Mouse (Mus musculus): ENCODE measurements around the gene Fuca2. TPM values are rescaled to one million over a fixed set of nuclear protein-coding genes. Genes with fewer than 3 reads are reported as not detected.

Gene Fuca2
- total and polyA plus RNA-seq, 2 experiments from 2014 or later = 78.7 to 361 TPM

DNA sequence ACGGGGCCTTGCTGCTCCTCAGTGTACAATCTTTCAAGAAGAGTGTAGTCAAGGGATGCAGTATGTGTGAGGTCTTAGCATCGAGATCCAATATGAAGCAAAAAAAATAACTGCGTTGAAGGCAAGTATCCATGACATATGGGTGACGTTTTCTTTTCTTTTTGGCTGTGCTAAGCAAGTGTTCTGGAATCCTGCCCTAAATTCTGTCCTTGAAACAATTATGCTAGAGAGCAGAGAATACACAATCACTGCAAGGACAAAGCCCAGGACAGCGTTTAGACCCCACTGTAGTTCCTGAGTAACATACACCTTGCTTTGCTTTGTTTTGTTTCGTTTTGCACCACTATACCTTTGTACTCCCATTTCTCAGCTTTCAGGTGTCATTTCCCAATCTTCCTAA, 20.0 kb upstream of the Fuca2 start:
- no peaks in the 10 kb centered on the region for H3K27me3 ChIP-seq (ENCODE audit: control insufficient read depth, insufficient read depth, low read length)
- no peaks in the 10 kb centered on the region for H3K4me1 ChIP-seq (ENCODE audit: control insufficient read depth, insufficient read depth)
- no peaks in the 10 kb centered on the region for H3K36me3 ChIP-seq (replicated peaks; ENCODE audit: control insufficient read depth, insufficient read depth, low read length)
- peaks cover 4% of the 10 kb centered on the region; the same call in 1 of the 2 replicates for H3K9me3 ChIP-seq (replicated peaks; ENCODE audit: control insufficient read depth, low read length)
- H3K9ac ChIP-seq (replicated peaks; ENCODE audit: low read depth, low read length) = no peak overlapping the region
- 70% methylated on average over 6 of the region's 6 CpGs for WGBS
- TF ChIP-seq EP300 (IDR thresholded peaks at IDR 0.05; ENCODE audit: low read depth) (no peak), CTCF (IDR thresholded peaks at IDR 0.05; ENCODE audit: low read depth) (no peak)
- ATAC-seq (ENCODE audit: insufficient read depth, low read depth) (no peak), DNase-seq (ENCODE audit: low spot score) (no peak)
- no peak overlapping the region for H3K4me2 ChIP-seq (ENCODE audit: low read depth, low read length)
- H3K4me3 ChIP-seq (ENCODE audit: low read depth, low read length) = no peak overlapping the region
- no peak overlapping the region for H3K27ac ChIP-seq (ENCODE audit: low read depth)

DNA sequence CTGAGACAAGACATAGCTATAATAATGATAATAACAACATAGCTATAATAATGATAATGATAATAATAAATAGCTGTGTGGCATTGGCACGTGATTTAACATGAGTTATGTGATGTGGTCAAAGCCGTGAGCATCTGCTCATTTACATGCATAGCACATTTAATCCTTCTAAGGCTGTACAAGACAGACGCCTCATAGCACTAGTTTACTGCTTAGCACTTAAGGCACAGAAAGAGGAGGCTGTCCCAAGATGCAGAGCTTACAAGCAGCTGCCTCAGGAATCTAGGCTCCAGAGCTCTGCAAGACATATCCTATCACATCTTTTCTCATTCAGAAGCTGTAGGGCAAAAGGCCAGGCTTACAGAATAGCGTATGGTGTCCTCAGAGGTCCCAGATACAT, 13.4 kb upstream of the Fuca2 start:
- no peak for ATAC-seq (ENCODE audit: insufficient read depth, low read depth)

DNA sequence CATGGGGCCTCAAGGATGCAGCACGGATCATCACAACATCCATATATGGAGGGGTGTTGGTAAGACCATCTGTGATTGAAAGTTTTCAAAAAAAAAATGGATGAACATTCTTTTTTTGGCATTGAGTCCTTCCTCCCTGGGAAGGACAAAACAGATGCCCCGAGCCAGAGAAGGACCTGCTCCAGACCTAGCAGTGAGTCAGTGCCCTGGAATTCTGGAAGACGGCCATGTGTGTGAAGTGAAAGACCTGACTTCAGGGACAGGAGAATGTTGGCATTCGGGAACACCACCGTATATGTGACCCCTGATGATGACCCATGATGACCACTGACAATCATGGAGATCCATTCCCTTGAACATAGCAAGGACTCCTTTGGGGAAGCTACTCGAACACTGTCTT, 9.7 kb upstream of the Fuca2 start:
- peak; percentile 91 for ATAC-seq (ENCODE audit: insufficient read depth, low read depth)
- Histone ChIP-seq H3K4me1 (ENCODE audit: control insufficient read depth, insufficient read depth) (peaks cover 9% of the 10 kb centered on the region), H3K27ac (ENCODE audit: low read depth) (peak overlapping the region; percentile 72), H3K4me3 (ENCODE audit: low read depth, low read length) (no peak overlapping the region), H3K27me3 (ENCODE audit: control insufficient read depth, insufficient read depth, low read length) (no peaks in the 10 kb centered on the region), H3K36me3 (replicated peaks; ENCODE audit: control insufficient read depth, insufficient read depth, low read length) (no peaks in the 10 kb centered on the region), H3K9ac (replicated peaks; ENCODE audit: low read depth, low read length) (no peak overlapping the region), H3K9me3 (replicated peaks; ENCODE audit: control insufficient read depth, low read length) (no peaks in the 10 kb centered on the region), H3K4me2 (ENCODE audit: low read depth, low read length) (no peak overlapping the region)
- TF ChIP-seq CTCF (IDR thresholded peaks at IDR 0.05; ENCODE audit: low read depth) = no peak
- no peak for TF ChIP-seq EP300 (IDR thresholded peaks at IDR 0.05; ENCODE audit: low read depth)
- 32% methylated on average over 6 of the region's 6 CpGs for WGBS
- DNase-seq (ENCODE audit: low spot score) = peak; percentile 60

More for the DNA sequence above, 13.4 kb upstream of the Fuca2 start:
- Histone ChIP-seq H3K4me2 (ENCODE audit: low read depth, low read length) (no peak overlapping the region), H3K9ac (replicated peaks; ENCODE audit: low read depth, low read length) (no peak overlapping the region), H3K27me3 (ENCODE audit: control insufficient read depth, insufficient read depth, low read length) (no peaks in the 10 kb centered on the region), H3K36me3 (replicated peaks; ENCODE audit: control insufficient read depth, insufficient read depth, low read length) (no peaks in the 10 kb centered on the region), H3K9me3 (replicated peaks; ENCODE audit: control insufficient read depth, low read length) (no peaks in the 10 kb centered on the region), H3K4me3 (ENCODE audit: low read depth, low read length) (no peak overlapping the region), H3K27ac (ENCODE audit: low read depth) (no peak overlapping the region), H3K4me1 (ENCODE audit: control insufficient read depth, insufficient read depth) (peaks cover 9% of the 10 kb centered on the region)
- 75% methylated on average over 4 of the region's 4 CpGs for WGBS
- DNase-seq (ENCODE audit: low spot score) = no peak
- TF ChIP-seq EP300 (IDR thresholded peaks at IDR 0.05; ENCODE audit: low read depth) (no peak), CTCF (IDR thresholded peaks at IDR 0.05; ENCODE audit: low read depth) (no peak)

DNA sequence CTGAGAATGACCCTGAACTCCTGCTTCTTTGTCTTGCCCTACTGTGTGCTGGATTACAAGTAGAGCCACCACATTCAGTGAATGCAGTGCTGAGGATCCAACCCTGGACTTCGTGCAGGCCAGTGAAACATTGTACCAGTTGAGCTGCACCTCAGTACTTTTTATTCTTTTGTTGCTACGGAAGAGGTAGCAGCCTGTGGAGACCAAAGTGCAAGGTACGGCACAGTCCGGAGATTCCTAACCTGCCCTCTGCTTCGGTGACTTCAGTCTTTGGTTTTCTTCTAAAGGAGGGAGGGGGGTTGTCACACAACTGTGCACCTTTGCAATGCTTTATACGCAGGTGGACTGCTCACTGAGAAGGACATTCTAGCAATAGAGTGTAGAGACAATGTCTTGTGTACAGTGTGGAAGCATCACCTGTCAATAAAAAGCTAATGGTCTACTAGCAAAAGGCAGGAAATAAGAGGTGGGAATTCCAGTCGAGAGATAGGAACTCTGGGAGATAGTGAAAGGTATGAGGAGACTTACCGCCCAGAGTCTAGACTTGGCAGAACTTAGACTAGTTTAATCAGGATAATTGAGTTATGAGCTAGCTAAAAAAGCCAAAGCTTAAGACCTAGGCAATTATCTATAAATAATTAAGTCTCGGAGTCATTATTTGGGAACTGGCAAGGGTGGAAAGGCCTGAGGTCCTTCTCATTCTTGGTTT, 5.2 kb upstream of the Fuca2 start:
- Histone ChIP-seq H3K27me3 (ENCODE audit: control insufficient read depth, insufficient read depth, low read length) (no peaks in the 10 kb centered on the region), H3K4me1 (ENCODE audit: control insufficient read depth, insufficient read depth) (peaks cover 18% of the 10 kb centered on the region), H3K4me3 (ENCODE audit: low read depth, low read length) (no peak overlapping the region), H3K36me3 (replicated peaks; ENCODE audit: control insufficient read depth, insufficient read depth, low read length) (no peaks in the 10 kb centered on the region), H3K9me3 (replicated peaks; ENCODE audit: control insufficient read depth, low read length) (no peaks in the 10 kb centered on the region), H3K27ac (ENCODE audit: low read depth) (no peak overlapping the region), H3K4me2 (ENCODE audit: low read depth, low read length) (no peak overlapping the region), H3K9ac (replicated peaks; ENCODE audit: low read depth, low read length) (no peak overlapping the region)
- no peak for DNase-seq (ENCODE audit: low spot score)
- TF ChIP-seq EP300 (IDR thresholded peaks at IDR 0.05; ENCODE audit: low read depth) (no peak), CTCF (IDR thresholded peaks at IDR 0.05; ENCODE audit: low read depth) (no peak)
- WGBS = 81% methylated on average over 9 of the region's 9 CpGs
- no peak for ATAC-seq (ENCODE audit: insufficient read depth, low read depth)

DNA sequence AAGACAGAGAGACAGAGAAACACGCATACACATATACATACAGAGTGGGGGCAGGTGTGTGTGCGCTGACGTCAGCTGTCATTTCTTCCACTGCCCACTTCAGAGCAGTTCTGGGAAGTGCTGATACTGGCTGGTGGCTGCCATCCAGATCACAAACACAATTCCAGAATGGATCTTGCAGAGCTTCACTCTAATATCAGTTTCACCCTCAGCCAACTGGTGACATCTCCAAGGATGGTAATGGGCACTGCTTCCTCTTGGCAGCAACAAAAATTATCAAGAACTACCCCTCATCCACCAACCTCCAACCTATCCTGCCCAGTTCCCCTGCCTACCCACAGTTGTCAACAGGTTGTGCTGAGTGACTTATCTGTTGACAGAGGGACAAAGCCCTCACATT, 3.0 kb upstream of the Fuca2 start:
- H3K9me3 ChIP-seq (replicated peaks; ENCODE audit: control insufficient read depth, low read length) = no peaks in the 10 kb centered on the region
- TF ChIP-seq EP300 (IDR thresholded peaks at IDR 0.05; ENCODE audit: low read depth) (peak; percentile 61), CTCF (IDR thresholded peaks at IDR 0.05; ENCODE audit: low read depth) (no peak)
- no peaks in the 10 kb centered on the region for H3K27me3 ChIP-seq (ENCODE audit: control insufficient read depth, insufficient read depth, low read length)
- ATAC-seq (ENCODE audit: insufficient read depth, low read depth) (peak; percentile 81), DNase-seq (ENCODE audit: low spot score) (peak; percentile 80)
- no peaks in the 10 kb centered on the region for H3K36me3 ChIP-seq (replicated peaks; ENCODE audit: control insufficient read depth, insufficient read depth, low read length)
- H3K4me2 ChIP-seq (ENCODE audit: low read depth, low read length) = 0 out of 2 replicates have a peak overlapping the region, but pooled peaks have one; percentile 6
- H3K27ac ChIP-seq (ENCODE audit: low read depth) = peak overlapping the region; percentile 67
- no peak overlapping the region for H3K9ac ChIP-seq (replicated peaks; ENCODE audit: low read depth, low read length)
- 31% methylated on average over 3 of the region's 3 CpGs for WGBS
- no peak overlapping the region for H3K4me3 ChIP-seq (ENCODE audit: low read depth, low read length)
- H3K4me1 ChIP-seq (ENCODE audit: control insufficient read depth, insufficient read depth) = peaks cover 14% of the 10 kb centered on the region

DNA sequence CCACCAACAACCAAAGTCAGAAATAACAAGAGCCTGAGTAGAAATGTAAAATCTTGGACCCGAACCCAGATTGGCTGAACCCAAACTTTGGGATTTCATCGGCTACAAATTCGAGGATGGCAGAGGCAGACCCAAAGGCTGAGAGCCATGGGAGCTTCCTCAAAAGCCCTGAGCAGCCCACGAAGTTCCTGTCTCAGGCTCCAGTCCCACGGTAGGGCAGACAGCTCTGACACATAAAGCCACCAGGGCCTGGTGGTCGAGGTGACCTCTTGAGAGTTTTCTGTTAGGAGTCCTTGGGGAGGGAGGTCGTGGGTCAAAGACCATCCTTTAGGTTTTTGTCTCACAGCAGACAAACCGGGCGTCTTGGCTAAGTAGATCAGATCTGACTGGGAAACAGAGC, 1.1 kb downstream of the Fuca2 start:
- Histone ChIP-seq H3K4me3 (ENCODE audit: low read depth, low read length) (peak overlapping the region; percentile 66), H3K9me3 (replicated peaks; ENCODE audit: control insufficient read depth, low read length) (no peaks in the 10 kb centered on the region), H3K27ac (ENCODE audit: low read depth) (peak overlapping the region; percentile 70), H3K36me3 (replicated peaks; ENCODE audit: control insufficient read depth, insufficient read depth, low read length) (peaks cover 15% of the 10 kb centered on the region; the same call in 1 of the 2 replicates), H3K9ac (replicated peaks; ENCODE audit: low read depth, low read length) (peak overlapping the region; percentile 56), H3K27me3 (ENCODE audit: control insufficient read depth, insufficient read depth, low read length) (no peaks in the 10 kb centered on the region), H3K4me1 (ENCODE audit: control insufficient read depth, insufficient read depth) (peaks cover 20% of the 10 kb centered on the region), H3K4me2 (ENCODE audit: low read depth, low read length) (peak overlapping the region; percentile 70)
- DNase-seq (ENCODE audit: low spot score) (no peak), ATAC-seq (ENCODE audit: insufficient read depth, low read depth) (no peak)
- TF ChIP-seq CTCF (IDR thresholded peaks at IDR 0.05; ENCODE audit: low read depth) (no peak), EP300 (IDR thresholded peaks at IDR 0.05; ENCODE audit: low read depth) (no peak)
- 51% methylated on average over 9 of the region's 9 CpGs for WGBS

All from heart, postnatal 0 days (tissue).